Mouse (Mus musculus) liver, adult 2 months (tissue): ENCODE data around the gene Tm4sf20. TPM values are rescaled to one million over a fixed set of nuclear protein-coding genes. Genes with fewer than 3 reads are reported as not detected.

Experiments used
- DNase-seq: peaks from one replicate; pipeline ENCODE4 v3.0.0-alpha.2; 2011; ENCODE audit warnings: low read depth, low spot score; ENCODE audit errors: extremely low read depth
- H3K27ac ChIP-seq: fragments of 200-500 bp; replicated peaks from 2 replicates; pipeline ENCODE4 v1.5.1; 2012; ENCODE audit warnings: low read depth, mild to moderate bottlenecking, control low read depth, inconsistent platforms, low read length; ENCODE audit not compliant: insufficient read depth
- H3K27me3 ChIP-seq: fragments of 200-500 bp; 2 replicates; pipeline ENCODE4 v1.6.1; 2012; ENCODE audit warnings: mild to moderate bottlenecking, moderate library complexity, low read length, inconsistent platforms; ENCODE audit not compliant: control insufficient read depth, insufficient read depth
- H3K36me3 ChIP-seq: fragments of 200-500 bp; 2 replicates; pipeline ENCODE4 v1.6.1; 2012; ENCODE audit warnings: low read length, inconsistent platforms; ENCODE audit not compliant: control insufficient read depth, insufficient read depth
- H3K4me1 ChIP-seq: fragments of 200-500 bp; 2 replicates; pipeline ENCODE4 v1.6.1; 2011; ENCODE audit warnings: low read length; ENCODE audit not compliant: control insufficient read depth, insufficient read depth
- H3K4me3 ChIP-seq: fragments of 200-500 bp; 2 replicates; pipeline ENCODE4 v1.5.1; 2011; ENCODE audit warnings: low read depth, mild to moderate bottlenecking, control low read depth, low read length, moderate library complexity; ENCODE audit not compliant: insufficient read depth
- H3K79me2 ChIP-seq: fragments of 200-500 bp; 2 replicates; pipeline ENCODE4 v1.6.1; 2012; ENCODE audit warnings: inconsistent platforms, mild to moderate bottlenecking, low read length, moderate library complexity; ENCODE audit not compliant: control insufficient read depth, insufficient read depth
- H3K9ac ChIP-seq: fragments of 200-500 bp; 2 replicates; pipeline ENCODE4 v1.6.1; 2012; ENCODE audit warnings: low read depth, mild to moderate bottlenecking, control low read depth, inconsistent platforms, low read length
- CTCF ChIP-seq: fragments of 200-500 bp; IDR thresholded peaks from 2 replicates; pipeline ENCODE4 v1.5.1; 2011; ENCODE audit warnings: low read depth, low read length, control low read depth
- POLR2A ChIP-seq: fragments of 200-500 bp; IDR thresholded peaks from 2 replicates; pipeline ENCODE4 v1.6.1; 2011; ENCODE audit warnings: low read length, control low read depth; ENCODE audit not compliant: insufficient read depth; ENCODE audit errors: extremely low read depth
- WGBS: fragments of 180-500 bp; shearing (Covaris S2); methylation state at CpG from one replicate; pipeline ENCODE4 v1.1.7; 2018; 5-methylcytosine and 5-hydroxymethylcytosine counted together
- polyA plus RNA-seq: library from polyadenylated mRNA; depleted of rRNA; stranded (reverse); fragments of >200 nt; gene quantifications from 2 replicates; pipeline ENCODE4 v1.2.3, GENCODE M21; 2012; rRNA removed
- total RNA-seq: library from RNA; depleted of rRNA; stranded (reverse); fragments of >200 nt; gene quantifications from 2 replicates; pipeline ENCODE4 v1.2.3, GENCODE M21; 2014; rRNA removed

The Tm4sf20 gene
- total and polyA plus RNA-seq, 2 experiments = not detected

GRCm38 (mm10) chr1:82724339-82725025 lies 43.8 kb downstream of the Tm4sf20 start, which contains the start of gene Mff:
Mff (plus strand) TSS chr1:82724890.
- TF ChIP-seq POLR2A (peak; percentile 33; the same call in 1 of the 2 replicates), CTCF (no peak)
- peaks cover 6% of the 10 kb centered on the region; the same call in 1 of the 2 replicates for H3K79me2 ChIP-seq
- peak; percentile 93 for DNase-seq
- H3K27ac ChIP-seq = peak within 1 kb of the TSS; percentile 97
- H3K4me3 ChIP-seq = peak within 1 kb of the TSS; percentile 86
- 8% methylated on average over 38 of the region's 38 CpGs for WGBS
- H3K27me3 ChIP-seq = no peaks in the 10 kb centered on the region
- peak within 1 kb of the TSS; percentile 94 for H3K9ac ChIP-seq
- H3K36me3 ChIP-seq = peaks cover 17% of the 10 kb centered on the region
- peaks cover 3% of the 10 kb centered on the region; the same call in 1 of the 2 replicates for H3K4me1 ChIP-seq

DNA sequence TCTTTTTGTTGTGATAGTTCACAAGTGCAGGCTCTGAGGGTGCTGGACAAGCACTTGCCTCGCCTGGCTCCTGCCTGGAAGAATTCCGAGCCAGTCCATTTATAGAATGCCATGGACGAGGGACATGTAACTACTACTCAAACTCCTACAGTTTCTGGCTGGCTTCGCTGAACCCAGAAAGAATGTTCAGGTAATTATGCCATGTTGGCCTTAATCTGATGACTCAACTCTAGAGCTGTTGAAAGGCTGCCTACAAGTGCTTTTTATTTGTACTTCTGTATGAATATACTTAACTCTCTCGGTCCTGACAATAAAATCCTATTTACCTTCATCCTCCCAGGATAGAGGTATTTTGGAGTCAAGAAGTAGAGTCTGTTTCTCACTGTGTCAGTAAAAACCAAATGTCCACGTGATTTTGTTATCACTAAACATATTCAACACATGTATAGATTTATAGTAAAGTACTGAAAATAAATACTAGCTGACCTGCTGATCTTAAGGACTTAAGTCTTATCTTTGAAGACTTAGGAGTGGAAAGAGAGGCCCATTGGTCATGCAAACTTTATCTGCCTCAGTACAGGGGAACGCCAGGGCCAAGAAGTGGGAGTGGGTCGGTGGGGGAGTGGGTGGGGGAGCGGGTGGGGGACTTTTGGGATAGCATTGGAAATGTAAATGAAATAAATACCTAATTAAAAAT lies 50.3 kb downstream of the Tm4sf20 start:
- DNase-seq = no peak
- TF ChIP-seq CTCF (no peak), POLR2A (no peak)
- no peaks in the 10 kb centered on the region for H3K36me3 ChIP-seq
- H3K27ac ChIP-seq = no peak overlapping the region
- no peaks in the 10 kb centered on the region for H3K4me1 ChIP-seq
- no peaks in the 10 kb centered on the region for H3K79me2 ChIP-seq
- H3K9ac ChIP-seq = no peak overlapping the region
- WGBS = 80% methylated on average over 9 of the region's 9 CpGs
- H3K27me3 ChIP-seq = no peaks in the 10 kb centered on the region
- no peak overlapping the region for H3K4me3 ChIP-seq

Other genes starting within 250 kb of the Tm4sf20 start
- gene Col4a4, start 181.6 kb downstream of the Tm4sf20 start, total RNA-seq = 0.13 and 0.18 TPM in 2 replicates
- 0.06 and 0.14 TPM in 2 replicates for gene Col4a4, start 181.6 kb downstream of the Tm4sf20 start, polyA plus RNA-seq
- gene Col4a3, start 181.5 kb downstream of the Tm4sf20 start, total RNA-seq = 0.27 and 1.2 TPM in 2 replicates
- 0.27 and 0.28 TPM in 2 replicates for gene Col4a3, start 181.5 kb downstream of the Tm4sf20 start, polyA plus RNA-seq
- gene Mff, start 43.6 kb downstream of the Tm4sf20 start, total RNA-seq = 55.2 and 58.3 TPM in 2 replicates
- gene Mff, start 43.6 kb downstream of the Tm4sf20 start, polyA plus RNA-seq = 32.4 and 38.1 TPM in 2 replicates
- gene Gm47791, start 2.8 kb upstream of the Tm4sf20 start, total RNA-seq = not detected in 2 replicates
- gene Gm47791, start 2.8 kb upstream of the Tm4sf20 start, polyA plus RNA-seq = not detected in 2 replicates
- 13.1 and 14.8 TPM in 2 replicates for gene Agfg1, start 71.0 kb upstream of the Tm4sf20 start, total RNA-seq
- 11.7 and 13.6 TPM in 2 replicates for gene Agfg1, start 71.0 kb upstream of the Tm4sf20 start, polyA plus RNA-seq
- not detected in 2 replicates for gene A030005L19Rik, start 144.9 kb upstream of the Tm4sf20 start, total RNA-seq
- 0.18 TPM in 1 of 2 replicates, not detected in the other for gene A030005L19Rik, start 144.9 kb upstream of the Tm4sf20 start, polyA plus RNA-seq
- gene A030014E15Rik, start 156.5 kb upstream of the Tm4sf20 start, total RNA-seq = not detected in 2 replicates
- gene A030014E15Rik, start 156.5 kb upstream of the Tm4sf20 start, polyA plus RNA-seq = not detected in 2 replicates
- gene Gm6217, start 162.9 kb upstream of the Tm4sf20 start, total RNA-seq = not detected in 2 replicates
- gene Gm6217, start 162.9 kb upstream of the Tm4sf20 start, polyA plus RNA-seq = not detected in 2 replicates
- gene A030003K21Rik, start 174.9 kb upstream of the Tm4sf20 start, total RNA-seq = not detected in 2 replicates
- not detected in 2 replicates for gene A030003K21Rik, start 174.9 kb upstream of the Tm4sf20 start, polyA plus RNA-seq
- not detected in 2 replicates for gene Gm7544, start 187.6 kb upstream of the Tm4sf20 start, total RNA-seq
- not detected in 2 replicates for gene Gm7544, start 187.6 kb upstream of the Tm4sf20 start, polyA plus RNA-seq
- not detected in 2 replicates for gene Gm47955, start 191.8 kb upstream of the Tm4sf20 start, total RNA-seq
- not detected in 2 replicates for gene Gm47955, start 191.8 kb upstream of the Tm4sf20 start, polyA plus RNA-seq
- not detected in 2 replicates for gene Gm47959, start 232.1 kb upstream of the Tm4sf20 start, total RNA-seq
- not detected in 2 replicates for gene Gm47959, start 232.1 kb upstream of the Tm4sf20 start, polyA plus RNA-seq